16 mouse cellular contexts compared by ENCODE assay signal in the genomic region with DNA sequence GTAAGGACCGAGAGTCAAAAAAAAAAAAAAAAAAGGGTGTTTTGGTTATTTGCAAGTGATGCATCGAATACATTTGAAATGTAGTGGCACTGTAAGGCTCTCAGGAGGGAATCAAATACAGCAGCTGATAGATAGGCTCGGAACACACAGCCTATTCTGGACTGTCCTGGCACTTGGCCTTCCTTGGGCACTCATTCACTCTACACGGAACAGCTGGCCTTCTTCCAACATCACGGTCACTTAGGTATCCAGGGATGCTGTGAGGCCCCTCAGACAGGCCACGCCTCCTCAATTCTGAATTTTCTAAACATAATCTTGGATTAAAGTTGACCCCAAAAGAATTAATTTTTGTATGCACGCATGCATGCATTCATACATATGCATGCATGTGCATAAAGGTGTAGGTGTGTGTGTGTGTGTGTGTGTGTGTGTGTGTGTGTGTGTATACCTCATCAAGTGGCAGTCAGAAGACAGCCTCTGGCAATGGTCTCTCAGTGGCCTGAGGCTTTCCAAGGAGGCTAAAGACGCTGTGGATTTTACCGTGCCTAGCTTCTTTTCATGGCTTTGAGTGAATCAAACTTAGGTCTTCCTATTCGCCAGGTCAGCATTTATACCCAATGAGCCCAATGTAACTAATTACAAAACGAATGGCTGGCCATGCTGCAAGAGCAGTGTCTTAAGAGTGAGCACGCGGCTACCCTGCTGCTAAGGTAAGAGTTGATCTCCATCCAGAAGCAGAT.
DNase-seq lines count a peak whose midpoint lies in the region; ATAC-seq and TF ChIP-seq lines count a peak whose summit lies in the region.
"Had no signal": no experiment of that assay in that cellular context is flagged by ENCODE, and none has a peak within 500 bp of the region (broad histone marks: within the 10 kb centered on the region; RNA-seq: fewer than 3 reads in every experiment).

No protein-coding gene starts in this region.

- ATAC-seq in forebrain, embryonic 14.5 days = peak; percentile 60
- peak; percentile 54; the same call in 1 of the 2 replicates for ATAC-seq in hindbrain, embryonic 14.5 days (ENCODE audit: low FRiP score)
- ATAC-seq in neural tube, embryonic 13.5 days (ENCODE audit: low read depth) = 0 out of 2 replicates have a peak, but pooled peaks have one; percentile 62

- H3K27ac ChIP-seq in forebrain, embryonic 14.5 days (ENCODE audit: low read depth, low read length) = no peak overlapping the region
- H3K27ac ChIP-seq in forebrain, embryonic 10.5 days = no peak overlapping the region
- H3K27ac ChIP-seq in kidney, adult 2 months (ENCODE audit: insufficient read depth, low read depth, low read length) = no peak overlapping the region
- H3K27ac ChIP-seq in hindbrain, embryonic 14.5 days = 0 out of 2 replicates have a peak overlapping the region, but pooled peaks have one; percentile 5
- 0 out of 2 replicates have a peak overlapping the region, but pooled peaks have one; percentile 49 for H3K27ac ChIP-seq in neural tube, embryonic 13.5 days (replicated peaks)
- H3K27ac ChIP-seq: liver, embryonic 13.5 days; stomach, embryonic 15.5 days had no signal

- H3K9ac ChIP-seq in forebrain, embryonic 14.5 days (ENCODE audit: low read length) = no peak overlapping the region
- no peak overlapping the region for H3K9ac ChIP-seq in hindbrain, embryonic 14.5 days
- no peak overlapping the region for H3K9ac ChIP-seq in neural tube, embryonic 13.5 days
- H3K9ac ChIP-seq: liver, embryonic 13.5 days; stomach, embryonic 15.5 days had no signal

- H3K4me3 ChIP-seq in forebrain, embryonic 14.5 days (ENCODE audit: low read depth, low read length) = no peak overlapping the region
- no peak overlapping the region for H3K4me3 ChIP-seq in forebrain, embryonic 10.5 days
- H3K4me3 ChIP-seq in kidney, adult 2 months (ENCODE audit: insufficient read depth, low read depth, low read length) = no peak overlapping the region
- H3K4me3 ChIP-seq in hindbrain, embryonic 14.5 days (replicated peaks; ENCODE audit: low read length) = no peak overlapping the region
- H3K4me3 ChIP-seq in neural tube, embryonic 13.5 days = no peak overlapping the region
- H3K4me3 ChIP-seq: liver, embryonic 13.5 days; stomach, embryonic 15.5 days had no signal

- TF ChIP-seq POLR2A in kidney, adult 2 months (IDR thresholded peaks at IDR 0.05; ENCODE audit: low read depth, low read length) = no peak

- peak; percentile 57 for DNase-seq in forebrain, embryonic 14.5 days (ENCODE audit: low spot score)
- DNase-seq in forebrain, embryonic 10.5 days (ENCODE audit: extremely low spot score, low spot score) = no peak
- peak; percentile 17 for DNase-seq in kidney, adult 2 months
- no peak for DNase-seq in kidney, postnatal 4 days
- no peak for DNase-seq in hindbrain, embryonic 14.5 days (ENCODE audit: low spot score)
- DNase-seq in urinary bladder, adult 2 months (ENCODE audit: low spot score) = no peak
- no peak for DNase-seq in urinary bladder, postnatal 14 days (ENCODE audit: low spot score)
- DNase-seq: adrenal gland, postnatal 36 days; B cell, adult 2 months; gastrocnemius, postnatal 36 days; layer of hippocampus, adult 9-11 months; liver, embryonic 13.5 days; lung, postnatal 10 days; thymus, postnatal 36 days had no signal

- H3K9me3 ChIP-seq in forebrain, embryonic 14.5 days (replicated peaks; ENCODE audit: control insufficient read depth, low read length) = no peaks in the 10 kb centered on the region
- H3K9me3 ChIP-seq in forebrain, embryonic 10.5 days = no peaks in the 10 kb centered on the region
- no peaks in the 10 kb centered on the region for H3K9me3 ChIP-seq in hindbrain, embryonic 14.5 days (ENCODE audit: control insufficient read depth, low read length)
- H3K9me3 ChIP-seq in neural tube, embryonic 13.5 days = no peaks in the 10 kb centered on the region
- H3K9me3 ChIP-seq: liver, embryonic 13.5 days; stomach, embryonic 15.5 days had no signal

- H3K27me3 ChIP-seq in forebrain, embryonic 14.5 days (replicated peaks; ENCODE audit: control insufficient read depth, insufficient read depth, low read length) = no peaks in the 10 kb centered on the region
- no peaks in the 10 kb centered on the region for H3K27me3 ChIP-seq in forebrain, embryonic 10.5 days (ENCODE audit: poor library complexity, severe bottlenecking)
- no peaks in the 10 kb centered on the region for H3K27me3 ChIP-seq in kidney, adult 2 months (replicated peaks; ENCODE audit: control insufficient read depth, insufficient read depth, low read length)
- no peaks in the 10 kb centered on the region for H3K27me3 ChIP-seq in hindbrain, embryonic 14.5 days (ENCODE audit: control insufficient read depth, insufficient read depth, low read length)
- H3K27me3 ChIP-seq in neural tube, embryonic 13.5 days = no peaks in the 10 kb centered on the region
- H3K27me3 ChIP-seq: liver, embryonic 13.5 days; stomach, embryonic 15.5 days had no signal

- H3K36me3 ChIP-seq in forebrain, embryonic 14.5 days (ENCODE audit: control insufficient read depth, insufficient read depth, low read length) = peaks cover 40% of the 10 kb centered on the region
- peaks cover 81% of the 10 kb centered on the region for H3K36me3 ChIP-seq in forebrain, embryonic 10.5 days (replicated peaks)
- H3K36me3 ChIP-seq in kidney, adult 2 months (ENCODE audit: control insufficient read depth, insufficient read depth, low read length) = peaks cover 3% of the 10 kb centered on the region
- H3K36me3 ChIP-seq in hindbrain, embryonic 14.5 days (replicated peaks; ENCODE audit: control insufficient read depth, insufficient read depth) = peaks cover 56% of the 10 kb centered on the region
- peaks cover 50% of the 10 kb centered on the region for H3K36me3 ChIP-seq in neural tube, embryonic 13.5 days

- no peak overlapping the region for H3K4me2 ChIP-seq in forebrain, embryonic 14.5 days (ENCODE audit: low read length)
- H3K4me2 ChIP-seq in hindbrain, embryonic 14.5 days (replicated peaks) = no peak overlapping the region
- no peak overlapping the region for H3K4me2 ChIP-seq in neural tube, embryonic 13.5 days
- H3K4me2 ChIP-seq: liver, embryonic 13.5 days; stomach, embryonic 15.5 days had no signal

- no peak for TF ChIP-seq CTCF in kidney, adult 2 months (conservative IDR thresholded peaks at IDR 0.05; ENCODE audit: insufficient read depth, insufficient read length, low read depth, low read length)

- H3K4me1 ChIP-seq in forebrain, embryonic 14.5 days (ENCODE audit: control insufficient read depth, insufficient read depth, low read length) = peaks cover 14% of the 10 kb centered on the region
- peaks cover 27% of the 10 kb centered on the region for H3K4me1 ChIP-seq in forebrain, embryonic 10.5 days
- H3K4me1 ChIP-seq in kidney, adult 2 months (ENCODE audit: control insufficient read depth, insufficient read depth, low read length) = no peaks in the 10 kb centered on the region
- peaks cover 9% of the 10 kb centered on the region for H3K4me1 ChIP-seq in hindbrain, embryonic 14.5 days (replicated peaks; ENCODE audit: control insufficient read depth, insufficient read depth, low read length)
- H3K4me1 ChIP-seq in neural tube, embryonic 13.5 days (replicated peaks) = peaks cover 39% of the 10 kb centered on the region
- H3K4me1 ChIP-seq: liver, embryonic 13.5 days; stomach, embryonic 15.5 days had no signal

- WGBS in forebrain, embryonic 14.5 days = 35% methylated on average over 13 of the region's 13 CpGs
- 85% methylated on average over 13 of the region's 13 CpGs for WGBS in forebrain, embryonic 10.5 days
- WGBS in kidney, adult 2 months = 74% methylated on average over 13 of the region's 13 CpGs
- WGBS in hindbrain, embryonic 14.5 days = 57% methylated on average over 13 of the region's 13 CpGs
- 66% methylated on average over 13 of the region's 13 CpGs for WGBS in neural tube, embryonic 13.5 days

Comparison
In these comparisons a context has a peak if more than half of its experiments do, and no peak if none do; other contexts are left out.
1. DNase-seq: peak in forebrain, embryonic 14.5 days (single experiment) and kidney, adult 2 months (single experiment); none in forebrain, embryonic 10.5 days (single experiment), kidney, postnatal 4 days (0 of 2), hindbrain, embryonic 14.5 days (single experiment), urinary bladder, adult 2 months (single experiment) and urinary bladder, postnatal 14 days (single experiment).
2. H3K27ac ChIP-seq: peak in hindbrain, embryonic 14.5 days (single experiment) and neural tube, embryonic 13.5 days (single experiment); none in forebrain, embryonic 14.5 days (single experiment), forebrain, embryonic 10.5 days (single experiment) and kidney, adult 2 months (single experiment).
3. Peak in every context shown above with its lines, with median percentiles within 50 percentile points of each other: ATAC-seq.